Comparison of ENCODE assay signal across 9 mouse cellular contexts in genomic region chr10:128737435-128737834, GRCm38 (mm10). TPM values are rescaled to one million over a fixed set of nuclear protein-coding genes. Genes with fewer than 3 reads are reported as not detected.
A peak's percentile ranks its signal among the peaks of the same experiment; 100 is the strongest.
DNase-seq lines count a peak whose midpoint lies in the region; ATAC-seq lines count a peak whose summit lies in the region.
"Had no signal": no experiment of that assay in that cellular context is flagged by ENCODE, and none has a peak within 500 bp of the region (broad histone marks: within the 10 kb centered on the region; RNA-seq: fewer than 3 reads in every experiment).

No protein-coding gene starts in this region.

- H3K4me3 ChIP-seq in kidney, embryonic 14.5 days (ENCODE audit: low read length), result peak overlapping the region; percentile 20
- H3K4me3 ChIP-seq: megakaryocyte, embryonic 14.5 days had no signal

- H3K9ac ChIP-seq in kidney, embryonic 14.5 days (ENCODE audit: low read depth, low read length), result no peak overlapping the region

- no peak overlapping the region for H3K27ac ChIP-seq in kidney, embryonic 14.5 days (ENCODE audit: low read depth, low read length)

- H3K27me3 ChIP-seq in kidney, embryonic 14.5 days (ENCODE audit: control insufficient read depth, insufficient read depth, low read length), result peaks cover 8% of the 10 kb centered on the region; the same call in 1 of the 2 replicates
- H3K27me3 ChIP-seq: megakaryocyte, embryonic 14.5 days had no signal

- ATAC-seq in kidney, embryonic 14.5 days (ENCODE audit: low FRiP score, low TSS enrichment), result peak; percentile 71
- ATAC-seq in megakaryocyte-erythroid progenitor cell, adult 5-6 weeks (replicated peaks; ENCODE audit: low FRiP score, low TSS enrichment, poor library complexity, severe bottlenecking), result 0 out of 2 replicates have a peak, but pooled peaks have one; percentile 28
- no peak for ATAC-seq in inflammation-experienced regulatory T-cells, adult 6 months

- DNase-seq in kidney, adult 11 months, result peak; percentile 16
- no peak for DNase-seq in kidney, adult 18-20 months
- peak; percentile 37 for DNase-seq in embryo, embryonic 10.5 days (ENCODE audit: low spot score)
- DNase-seq in T-cell, adult 2 months (ENCODE audit: low spot score), result no peak
- DNase-seq in cerebellum, adult 18-20 months, result no peak

- H3K4me1 ChIP-seq in kidney, embryonic 14.5 days (ENCODE audit: control insufficient read depth, insufficient read depth, low read length), result no peaks in the 10 kb centered on the region

- WGBS in kidney, embryonic 14.5 days, result 3% methylated on average over 15 of the region's 15 CpGs

- no peaks in the 10 kb centered on the region for H3K9me3 ChIP-seq in kidney, embryonic 14.5 days (ENCODE audit: control insufficient read depth, low read length)

- peak overlapping the region; percentile 39 for H3K4me2 ChIP-seq in kidney, embryonic 14.5 days (replicated peaks; ENCODE audit: low read depth, low read length)

- no peaks in the 10 kb centered on the region for H3K36me3 ChIP-seq in kidney, embryonic 14.5 days (ENCODE audit: control insufficient read depth, insufficient read depth, low read length)

RNA-seq across cellular contexts. Expression of gene Dgka, which starts 7.2 kb away (rescaled TPM):
- polyA plus RNA-seq in kidney, embryonic 14.5 days (2014; fragmentation: Nextera tagmentation; extraction: Ambion mirVana), result 4.1 and 4.7 TPM in 2 replicates
- 10.6 and 11.4 TPM in 2 replicates for total RNA-seq in megakaryocyte-erythroid progenitor cell, adult 5-6 weeks (2014; fragmentation: Nextera tagmentation)
- 1.0 and 6.1 TPM in 2 replicates for total RNA-seq in megakaryocyte-erythroid progenitor cell, adult 5-6 weeks (2017)
- 100 to 1,000 TPM; 184 to 337 (median 319) TPM for polyA plus RNA-seq in inflammation-experienced regulatory T-cells, adult 6 months (2017; shearing (Covaris generic))

RNA-seq across cellular contexts. Expression of gene Pym1, which starts 10.3 kb away (rescaled TPM):
- 41.3 and 55.4 TPM in 2 replicates for polyA plus RNA-seq in kidney, embryonic 14.5 days (2014; fragmentation: Nextera tagmentation; extraction: Ambion mirVana)
- total RNA-seq in megakaryocyte-erythroid progenitor cell, adult 5-6 weeks (2014; fragmentation: Nextera tagmentation), result 26.6 and 38.0 TPM in 2 replicates
- total RNA-seq in megakaryocyte-erythroid progenitor cell, adult 5-6 weeks (2017), result 27.0 and 58.4 TPM in 2 replicates
- 10 to 100 TPM; 64.5 to 69.6 (median 66.4) TPM for polyA plus RNA-seq in inflammation-experienced regulatory T-cells, adult 6 months (2017; shearing (Covaris generic))

RNA-seq across cellular contexts. Expression of gene Cdk2, which starts 32.6 kb away (rescaled TPM):
- polyA plus RNA-seq in kidney, embryonic 14.5 days (2014; fragmentation: Nextera tagmentation; extraction: Ambion mirVana), result 98.1 and 103 TPM in 2 replicates
- total RNA-seq in megakaryocyte-erythroid progenitor cell, adult 5-6 weeks (2014; fragmentation: Nextera tagmentation), result 68.6 and 94.9 TPM in 2 replicates
- 46.7 and 66.1 TPM in 2 replicates for total RNA-seq in megakaryocyte-erythroid progenitor cell, adult 5-6 weeks (2017)
- polyA plus RNA-seq in inflammation-experienced regulatory T-cells, adult 6 months (2017; shearing (Covaris generic)), result 10 to 100 TPM; 16.8 to 38.3 (median 19.9) TPM

RNA-seq across cellular contexts. Expression of gene Pmel, which starts 33.4 kb away (rescaled TPM):
- polyA plus RNA-seq in kidney, embryonic 14.5 days (2014; fragmentation: Nextera tagmentation; extraction: Ambion mirVana), result 1.0 and 2.6 TPM in 2 replicates
- total RNA-seq in megakaryocyte-erythroid progenitor cell, adult 5-6 weeks (2014; fragmentation: Nextera tagmentation), result not detected in 2 replicates
- not detected in 2 replicates for total RNA-seq in megakaryocyte-erythroid progenitor cell, adult 5-6 weeks (2017)
- 1 to 10 TPM; 4.2 to 5.4 (median 4.3) TPM for polyA plus RNA-seq in inflammation-experienced regulatory T-cells, adult 6 months (2017; shearing (Covaris generic))

RNA-seq across cellular contexts. Expression of gene Rab5b, which starts 41.4 kb away (rescaled TPM):
- polyA plus RNA-seq in kidney, embryonic 14.5 days (2014; fragmentation: Nextera tagmentation; extraction: Ambion mirVana), result 34.9 and 54.6 TPM in 2 replicates
- total RNA-seq in megakaryocyte-erythroid progenitor cell, adult 5-6 weeks (2014; fragmentation: Nextera tagmentation), result 16.2 and 22.1 TPM in 2 replicates
- 16.6 and 19.1 TPM in 2 replicates for total RNA-seq in megakaryocyte-erythroid progenitor cell, adult 5-6 weeks (2017)
- polyA plus RNA-seq in inflammation-experienced regulatory T-cells, adult 6 months (2017; shearing (Covaris generic)), result 10 to 100 TPM; 44.3 to 69.5 (median 63.9) TPM

Comparison
In these comparisons a context has a peak if more than half of its experiments do, and no peak if none do; other contexts are left out.
1. DNase-seq: peak in kidney, adult 11 months (single experiment) and embryo, embryonic 10.5 days (single experiment); none in kidney, adult 18-20 months (single experiment), T-cell, adult 2 months (single experiment) and cerebellum, adult 18-20 months (0 of 2).
2. RNA of gene Dgka, which starts 7.2 kb away (polyA plus RNA-seq): 184 to 337 TPM in inflammation-experienced regulatory T-cells, adult 6 months; 4.1 to 4.7 TPM in kidney, embryonic 14.5 days; every median in the first group is over 10 times any median in the second.